Mouse (Mus musculus): ENCODE measurements around the gene Cobll1.

- TF ChIP-seq CTCF (IDR thresholded peaks at IDR 0.05; ENCODE audit: insufficient read depth, low read length), result no peak
- TF ChIP-seq POLR2A (IDR thresholded peaks at IDR 0.05; ENCODE audit: borderline replicate concordance, extremely low read depth, low read depth, low read length), result no peak
These were observed 27.5 kb upstream of the Cobll1 start for GRCm38 (mm10) chr2:65266576-65267299.

All from lung, adult 2 months (tissue).